Mouse (Mus musculus) embryonic stem cell, embryonic (primary cell): ENCODE results near the gene Dtnb.

ENCODE experiments used
- CTCF ChIA-PET, 4 experiments: fragments of 300-600 bp in 2 of 4; fragments of 350-600 bp in 2 of 4; sonication (Branson Sonifier 250); formaldehyde crosslinking; loops; one replicate each; lab custom pipeline; 2022; ENCODE audit warnings: inconsistent platforms in 2 of 4; lab: Charles Lee
- POLR2A ChIA-PET, 4 experiments: fragments of 300-600 bp in 2 of 4; fragments of 350-600 bp in 2 of 4; sonication (Branson Sonifier 250); formaldehyde crosslinking; loops; one replicate each; lab custom pipeline; 2022; ENCODE audit warnings: antibody characterized with exemption in 4 of 4, inconsistent platforms in 1 of 4; lab: Charles Lee

The Dtnb gene

GRCm38 (mm10) chr12:3671117-3671516 lies 98.9 kb downstream of the Dtnb start:
- ChIA-PET CTCF (no interaction called here), POLR2A (interaction anchor here in 2 of 4 experiments (0.6 to 1.2 kb wide), 3 partner anchors 9 to 73 kb away, joined by 3 to 4 read pairs (median 4); no protein-coding TSS in a partner anchor)

GRCm38 (mm10) chr12:3672786-3673185 lies 100.6 kb downstream of the Dtnb start:
- ChIA-PET POLR2A (interaction anchor here in 3 of 4 experiments (0.9 to 2.1 kb wide), 9 partner anchors 8 to 121 kb away, joined by 3 to 7 read pairs (median 4); no protein-coding TSS in a partner anchor), CTCF (no interaction called here)

- CTCF ChIA-PET = no interaction called here
- POLR2A ChIA-PET = interaction anchor here in 2 of 4 experiments (0.9 to 2.1 kb wide), 9 partner anchors 8 to 120 kb away, joined by 3 to 9 read pairs (median 4); no protein-coding TSS in a partner anchor
These were observed 101.7 kb downstream of the Dtnb start for GRCm38 (mm10) chr12:3673886-3674285.

GRCm38 (mm10) chr12:3674913-3675312 lies 102.7 kb downstream of the Dtnb start:
- POLR2A ChIA-PET = interaction anchor here in 3 of 4 experiments (0.6 to 1.5 kb wide), 6 partner anchors 10 to 364 kb away, joined by 3 to 5 read pairs (median 3); partner anchors contain the start of gene Efr3b (in 1 of the 3)
- CTCF ChIA-PET = interaction anchor here in 1 of 4 experiments (0.5 kb wide), 2 partner anchors 33 to 252 kb away, joined by 5 to 9 read pairs; no protein-coding TSS in a partner anchor

- ChIA-PET CTCF (interaction anchor here in 2 of 4 experiments (0.7 to 1.4 kb wide), 3 partner anchors 15 to 71 kb away, joined by 3 to 7 read pairs (median 3); no protein-coding TSS in a partner anchor), POLR2A (interaction anchor here in 2 of 4 experiments (1.0 to 2.5 kb wide), 5 partner anchors 8 to 676 kb away, joined by 3 to 10 read pairs (median 4); no protein-coding TSS in a partner anchor)
These were observed 108.5 kb downstream of the Dtnb start for GRCm38 (mm10) chr12:3680721-3681120.

GRCm38 (mm10) chr12:3683041-3683440 lies 110.9 kb downstream of the Dtnb start:
- ChIA-PET CTCF (no interaction called here), POLR2A (interaction anchor here in 1 of 4 experiments (1.7 kb wide), 1 partner anchor 9 kb away, joined by 4 read pairs; no protein-coding TSS in a partner anchor)

- POLR2A ChIA-PET = no interaction called here
- CTCF ChIA-PET = no interaction called here
These were observed 114.3 kb downstream of the Dtnb start for GRCm38 (mm10) chr12:3686419-3686940.

GRCm38 (mm10) chr12:3690926-3691529 lies 118.8 kb downstream of the Dtnb start:
- ChIA-PET POLR2A (interaction anchor here (0.7 to 3.3 kb wide), 30 partner anchors 9 to 348 kb away, joined by 3 to 16 read pairs (median 4); partner anchors contain the start of gene Efr3b (in 1 of the 4)), CTCF (interaction anchor here in 1 of 4 experiments (1.1 kb wide), 1 partner anchor 9 kb away, joined by 3 read pairs; no protein-coding TSS in a partner anchor)

GRCm38 (mm10) chr12:3692795-3693392 lies 120.7 kb downstream of the Dtnb start:
- CTCF ChIA-PET = no interaction called here

GRCm38 (mm10) chr12:3695741-3696501 lies 123.7 kb downstream of the Dtnb start:
- POLR2A ChIA-PET = interaction anchor here in 1 of 4 experiments (0.6 to 1.6 kb wide), 2 partner anchors 12 to 29 kb away, joined by 3 read pairs; no protein-coding TSS in a partner anchor
- CTCF ChIA-PET = interaction anchor here in 1 of 4 experiments (1.1 kb wide), 1 partner anchor 19 kb away, joined by 3 read pairs; no protein-coding TSS in a partner anchor

More at GRCm38 (mm10) chr12:3692795-3693392, 120.7 kb downstream of the Dtnb start:
- POLR2A ChIA-PET = interaction anchor here in 2 of 4 experiments (0.6 to 1.0 kb wide), 2 partner anchors 18 to 87 kb away, joined by 3 to 5 read pairs; no protein-coding TSS in a partner anchor

GRCm38 (mm10) chr12:3700503-3700902 lies 128.3 kb downstream of the Dtnb start:
- CTCF ChIA-PET = interaction anchor here in 1 of 4 experiments (0.5 kb wide), 1 partner anchor 41 kb away, joined by 3 read pairs; no protein-coding TSS in a partner anchor
- POLR2A ChIA-PET = interaction anchor here in 2 of 4 experiments (0.6 to 1.8 kb wide), 5 partner anchors 11 to 84 kb away, joined by 3 to 6 read pairs (median 3); no protein-coding TSS in a partner anchor

GRCm38 (mm10) chr12:3702903-3703302 lies 130.7 kb downstream of the Dtnb start:
- ChIA-PET CTCF (interaction anchor here (0.5 to 1.5 kb wide), 10 partner anchors 13 to 272 kb away, joined by 3 to 8 read pairs (median 3); no protein-coding TSS in a partner anchor), POLR2A (interaction anchor here in 3 of 4 experiments (1.0 to 1.7 kb wide), 5 partner anchors 12 to 40 kb away, joined by 3 to 6 read pairs (median 3); no protein-coding TSS in a partner anchor)

- ChIA-PET CTCF (no interaction called here), POLR2A (interaction anchor here in 1 of 4 experiments (1.3 kb wide), 1 partner anchor 9 kb away, joined by 4 read pairs; no protein-coding TSS in a partner anchor)
These were observed 147.1 kb downstream of the Dtnb start for GRCm38 (mm10) chr12:3719151-3719721.

- POLR2A ChIA-PET = interaction anchor here in 2 of 4 experiments (0.6 to 1.3 kb wide), 3 partner anchors 8 to 142 kb away, joined by 3 to 4 read pairs (median 4); no protein-coding TSS in a partner anchor
- CTCF ChIA-PET = interaction anchor here in 1 of 4 experiments (0.7 kb wide), 1 partner anchor 151 kb away, joined by 6 read pairs; no protein-coding TSS in a partner anchor
These were observed 148.3 kb downstream of the Dtnb start for GRCm38 (mm10) chr12:3720527-3720926.

GRCm38 (mm10) chr12:3723762-3724161 lies 151.6 kb downstream of the Dtnb start:
- CTCF ChIA-PET = no interaction called here

GRCm38 (mm10) chr12:3724822-3725370 lies 152.7 kb downstream of the Dtnb start:
- POLR2A ChIA-PET = interaction anchor here in 3 of 4 experiments (0.7 to 1.3 kb wide), 4 partner anchors 16 to 34 kb away, joined by 3 to 6 read pairs (median 3); no protein-coding TSS in a partner anchor
- CTCF ChIA-PET = interaction anchor here in 1 of 4 experiments (0.6 kb wide), 1 partner anchor 524 kb away, joined by 5 read pairs; no protein-coding TSS in a partner anchor

More at GRCm38 (mm10) chr12:3723762-3724161, 151.6 kb downstream of the Dtnb start:
- POLR2A ChIA-PET = interaction anchor here in 2 of 4 experiments (0.5 to 0.7 kb wide), 2 partner anchors 29 to 263 kb away, joined by 3 to 4 read pairs; no protein-coding TSS in a partner anchor
